Mouse (Mus musculus): Measurements from ENCODE around the gene Slc3a2.

DNA sequence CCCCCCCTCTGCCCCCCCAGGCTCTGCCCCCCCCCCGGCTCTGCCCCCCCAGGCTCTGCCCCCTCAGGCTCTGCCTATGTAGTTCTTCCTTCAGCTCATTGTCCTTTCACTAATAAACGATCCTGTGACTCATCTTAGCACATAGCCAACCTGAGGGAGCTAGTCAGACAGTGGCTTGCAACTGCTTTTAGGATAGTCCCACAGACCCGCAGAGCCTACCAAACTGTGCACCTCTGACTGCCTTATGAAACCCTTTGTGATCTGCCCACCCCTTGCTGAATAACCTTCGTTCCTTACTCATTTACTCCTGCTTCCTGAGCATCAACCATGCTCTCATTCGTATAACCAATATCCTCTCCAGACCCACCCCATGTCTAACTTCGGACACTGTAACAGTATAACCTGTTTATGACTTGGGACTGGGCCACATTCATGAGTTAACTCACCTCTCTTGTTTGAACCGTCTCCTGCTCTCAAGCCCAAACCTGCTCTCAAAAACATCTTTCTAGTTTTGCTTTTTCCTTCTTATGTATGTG, 17.0 kb downstream of the Slc3a2 start:
- TF ChIP-seq CTCF (IDR thresholded peaks at IDR 0.05; ENCODE audit: borderline replicate concordance, control insufficient read depth, extremely low read depth, insufficient read depth, low read length, poor library complexity) (no peak), POLR2A (IDR thresholded peaks at IDR 0.05; ENCODE audit: control insufficient read depth, extremely low read depth, insufficient read depth, low read length, poor library complexity) (no peak)
